Mouse (Mus musculus): ENCODE measurements around the gene Fgfr1op2. TPM values are rescaled to one million over a fixed set of nuclear protein-coding genes. Genes with fewer than 3 reads are reported as not detected.

The Fgfr1op2 gene
- polyA plus RNA-seq, 1 experiment from 2014 or later: 99.2 TPM

GRCm38 (mm10) chr6:146643184-146643570 is 66.2 kb downstream of the Fgfr1op2 start:
- Histone ChIP-seq H3K4me2 (replicated peaks; ENCODE audit: low read depth, low read length) (peak overlapping the region; percentile 79), H3K36me3 (ENCODE audit: insufficient read depth, low read length) (no peaks in the 10 kb centered on the region), H3K4me1 (ENCODE audit: insufficient read depth, low read depth, low read length) (peaks cover 7% of the 10 kb centered on the region; the same call in 1 of the 2 replicates), H3K27ac (ENCODE audit: low read length) (peak overlapping the region; percentile 94), H3K4me3 (ENCODE audit: low read depth, low read length) (peak overlapping the region; percentile 87), H3K27me3 (replicated peaks; ENCODE audit: insufficient read depth, low read length) (no peaks in the 10 kb centered on the region), H3K9me3 (ENCODE audit: low read length) (no peaks in the 10 kb centered on the region), H3K9ac (replicated peaks; ENCODE audit: low read depth) (peak overlapping the region; percentile 85)
- no peak for TF ChIP-seq CTCF (IDR thresholded peaks at IDR 0.05)
- TF ChIP-seq EP300 (IDR thresholded peaks at IDR 0.05): no peak
- 20% methylated on average over 11 of the region's 11 CpGs for WGBS
- DNase-seq (ENCODE audit: low spot score): peak; percentile 61
- 0 out of 2 replicates have a peak, but pooled peaks have one; percentile 13 for ATAC-seq

Other genes starting within 250 kb of the Fgfr1op2 start
- 15.7 and 23.2 TPM in 2 replicates for gene Itpr2, start 75.0 kb upstream of the Fgfr1op2 start, polyA plus RNA-seq (2015; fragmentation: Nextera tagmentation; extraction: Ambion mirVana)
- gene Ints13, start 632 bp downstream of the Fgfr1op2 start, polyA plus RNA-seq (2015; fragmentation: Nextera tagmentation; extraction: Ambion mirVana): 27.0 and 27.4 TPM in 2 replicates
- gene Med21, start 65.3 kb downstream of the Fgfr1op2 start, polyA plus RNA-seq (2015; fragmentation: Nextera tagmentation; extraction: Ambion mirVana): 112 and 117 TPM in 2 replicates
- gene Tm7sf3, start 65.6 kb downstream of the Fgfr1op2 start, polyA plus RNA-seq (2015; fragmentation: Nextera tagmentation; extraction: Ambion mirVana): 20.0 and 21.7 TPM in 2 replicates
- 13.2 and 14.2 TPM in 2 replicates for gene Stk38l, start 147.8 kb downstream of the Fgfr1op2 start, polyA plus RNA-seq (2015; fragmentation: Nextera tagmentation; extraction: Ambion mirVana)
- gene Arntl2, start 218.9 kb downstream of the Fgfr1op2 start, polyA plus RNA-seq (2015; fragmentation: Nextera tagmentation; extraction: Ambion mirVana): 0.81 and 0.85 TPM in 2 replicates